ENCODE assay signal across 26 mouse cellular contexts in genomic region chr10:116440946-116441345, GRCm38 (mm10). TPM values are rescaled to one million over a fixed set of nuclear protein-coding genes. Genes with fewer than 3 reads are reported as not detected.
DNase-seq lines count a peak whose midpoint lies in the region; ATAC-seq and TF ChIP-seq lines count a peak whose summit lies in the region.
"Had no signal": no experiment of that assay in that cellular context is flagged by ENCODE, and none has a peak within 500 bp of the region (broad histone marks: within the 10 kb centered on the region; RNA-seq: fewer than 3 reads in every experiment).

No protein-coding gene starts in this region.

- no peak overlapping the region for H3K4me3 ChIP-seq in heart, embryonic 10.5 days
- no peak overlapping the region for H3K4me3 ChIP-seq in hindbrain, embryonic 16.5 days (ENCODE audit: low read length)
- no peak overlapping the region for H3K4me3 ChIP-seq in hindbrain, embryonic 13.5 days
- no peak overlapping the region for H3K4me3 ChIP-seq in embryonic facial prominence, embryonic 15.5 days (replicated peaks)
- H3K4me3 ChIP-seq in limb, embryonic 14.5 days (replicated peaks; ENCODE audit: low read length): no peak overlapping the region
- H3K4me3 ChIP-seq in forebrain, embryonic 13.5 days: no peak overlapping the region
- H3K4me3 ChIP-seq: embryonic facial prominence, embryonic 12.5 days; forebrain, embryonic 10.5 days; heart, adult 2 months; hindbrain, embryonic 15.5 days; intestine, embryonic 15.5 days had no signal

- 0 out of 2 replicates have a peak, but pooled peaks have one; percentile 30 for ATAC-seq in hindbrain, embryonic 16.5 days
- ATAC-seq in hindbrain, embryonic 13.5 days (ENCODE audit: low FRiP score): no peak
- ATAC-seq in embryonic facial prominence, embryonic 15.5 days (ENCODE audit: insufficient number of reproducible peaks, low FRiP score, low TSS enrichment, low read depth): 0 out of 2 replicates have a peak, but pooled peaks have one; percentile 65
- no peak for ATAC-seq in limb, embryonic 14.5 days (ENCODE audit: low FRiP score, low read depth)
- ATAC-seq in forebrain, embryonic 13.5 days: no peak
- ATAC-seq: activated CD4-positive, CD25-positive, alpha-beta regulatory T cell, adult 4 months; forebrain, embryonic 14.5 days; forebrain, postnatal 0 days; intestine, embryonic 15.5 days had no signal

- peak; percentile 52 for DNase-seq in heart, embryonic 10.5 days (ENCODE audit: low spot score)
- DNase-seq in heart, adult 18-20 months: no peak
- DNase-seq in limb, embryonic 14.5 days (ENCODE audit: low spot score): no peak
- DNase-seq: adrenal gland, adult 8-10 months; adrenal gland, postnatal 25 days; cerebellum, adult 11-12 months; cerebellum, adult 8-10 months; cerebellum, postnatal 14 days; forebrain, postnatal 0 days; gastrocnemius, adult 2 months; gastrocnemius, postnatal 14 days; heart, adult 2 months; heart, postnatal 4 days; kidney, adult 11 months; kidney, adult 8-10 months had no signal

- H3K27me3 ChIP-seq in heart, embryonic 10.5 days (ENCODE audit: insufficient read depth, poor library complexity, severe bottlenecking): no peaks in the 10 kb centered on the region
- no peaks in the 10 kb centered on the region for H3K27me3 ChIP-seq in hindbrain, embryonic 16.5 days (replicated peaks; ENCODE audit: control insufficient read depth, insufficient read depth, low read length)
- H3K27me3 ChIP-seq in hindbrain, embryonic 13.5 days: no peaks in the 10 kb centered on the region
- no peaks in the 10 kb centered on the region for H3K27me3 ChIP-seq in embryonic facial prominence, embryonic 15.5 days
- no peaks in the 10 kb centered on the region for H3K27me3 ChIP-seq in limb, embryonic 14.5 days (ENCODE audit: control insufficient read depth, insufficient read depth, low read length)
- H3K27me3 ChIP-seq in forebrain, embryonic 13.5 days: no peaks in the 10 kb centered on the region
- H3K27me3 ChIP-seq: embryonic facial prominence, embryonic 12.5 days; heart, embryonic 13.5 days; hindbrain, embryonic 15.5 days; intestine, embryonic 15.5 days had no signal

- no peak overlapping the region for H3K4me2 ChIP-seq in hindbrain, embryonic 16.5 days (ENCODE audit: low read length)
- H3K4me2 ChIP-seq in hindbrain, embryonic 13.5 days: no peak overlapping the region
- no peak overlapping the region for H3K4me2 ChIP-seq in embryonic facial prominence, embryonic 15.5 days (replicated peaks)
- peak overlapping the region; percentile 36 for H3K4me2 ChIP-seq in limb, embryonic 14.5 days (replicated peaks; ENCODE audit: low read depth, low read length, severe bottlenecking)
- no peak overlapping the region for H3K4me2 ChIP-seq in forebrain, embryonic 13.5 days
- H3K4me2 ChIP-seq: embryonic facial prominence, embryonic 12.5 days; hindbrain, embryonic 15.5 days; intestine, embryonic 15.5 days had no signal

- no peak overlapping the region for H3K27ac ChIP-seq in heart, embryonic 10.5 days
- H3K27ac ChIP-seq in hindbrain, embryonic 16.5 days (ENCODE audit: low read depth, low read length): no peak overlapping the region
- no peak overlapping the region for H3K27ac ChIP-seq in hindbrain, embryonic 13.5 days
- no peak overlapping the region for H3K27ac ChIP-seq in embryonic facial prominence, embryonic 15.5 days (replicated peaks)
- H3K27ac ChIP-seq in limb, embryonic 14.5 days (replicated peaks; ENCODE audit: low read depth, low read length): no peak overlapping the region
- no peak overlapping the region for H3K27ac ChIP-seq in forebrain, embryonic 13.5 days
- H3K27ac ChIP-seq: embryonic facial prominence, embryonic 12.5 days; forebrain, embryonic 10.5 days; gastrocnemius, adult 2 months; heart, adult 2 months; heart, embryonic 13.5 days; hindbrain, embryonic 15.5 days; intestine, embryonic 15.5 days had no signal

- peaks cover 9% of the 10 kb centered on the region for H3K9me3 ChIP-seq in heart, embryonic 10.5 days
- H3K9me3 ChIP-seq in hindbrain, embryonic 16.5 days (ENCODE audit: control insufficient read depth, low read length): peaks cover 6% of the 10 kb centered on the region
- peaks cover 8% of the 10 kb centered on the region; the same call in 1 of the 2 replicates for H3K9me3 ChIP-seq in hindbrain, embryonic 13.5 days
- H3K9me3 ChIP-seq in embryonic facial prominence, embryonic 15.5 days (replicated peaks): 0 out of 2 replicates have a peak, but pooled peaks cover 8% of the 10 kb centered on the region
- H3K9me3 ChIP-seq in limb, embryonic 14.5 days (ENCODE audit: control insufficient read depth, low read length): peaks cover 7% of the 10 kb centered on the region; the same call in 1 of the 2 replicates
- H3K9me3 ChIP-seq in forebrain, embryonic 13.5 days (replicated peaks): peaks cover 16% of the 10 kb centered on the region
- H3K9me3 ChIP-seq: embryonic facial prominence, embryonic 12.5 days; hindbrain, embryonic 15.5 days; intestine, embryonic 15.5 days had no signal

- H3K4me1 ChIP-seq in heart, embryonic 10.5 days: peaks cover 11% of the 10 kb centered on the region; the same call in 1 of the 2 replicates
- no peaks in the 10 kb centered on the region for H3K4me1 ChIP-seq in hindbrain, embryonic 16.5 days (ENCODE audit: control insufficient read depth, insufficient read depth, low read depth, low read length)
- no peaks in the 10 kb centered on the region for H3K4me1 ChIP-seq in hindbrain, embryonic 13.5 days (replicated peaks)
- H3K4me1 ChIP-seq in embryonic facial prominence, embryonic 15.5 days: no peaks in the 10 kb centered on the region
- 0 out of 2 replicates have a peak, but pooled peaks cover 6% of the 10 kb centered on the region for H3K4me1 ChIP-seq in limb, embryonic 14.5 days (ENCODE audit: control insufficient read depth, insufficient read depth, low read length)
- H3K4me1 ChIP-seq in forebrain, embryonic 13.5 days: no peaks in the 10 kb centered on the region
- H3K4me1 ChIP-seq: embryonic facial prominence, embryonic 12.5 days; forebrain, embryonic 10.5 days; hindbrain, embryonic 15.5 days; intestine, embryonic 15.5 days had no signal

- TF ChIP-seq POLR2A in limb, embryonic 14.5 days (IDR thresholded peaks at IDR 0.05; ENCODE audit: borderline replicate concordance, extremely low read depth, insufficient read depth, insufficient read length): no peak

- H3K9ac ChIP-seq in hindbrain, embryonic 16.5 days (ENCODE audit: low read depth, low read length): no peak overlapping the region
- no peak overlapping the region for H3K9ac ChIP-seq in hindbrain, embryonic 13.5 days
- H3K9ac ChIP-seq in embryonic facial prominence, embryonic 15.5 days: no peak overlapping the region
- H3K9ac ChIP-seq in limb, embryonic 14.5 days (ENCODE audit: low read depth, low read length, severe bottlenecking): no peak overlapping the region
- H3K9ac ChIP-seq in forebrain, embryonic 13.5 days: no peak overlapping the region
- H3K9ac ChIP-seq: embryonic facial prominence, embryonic 12.5 days; forebrain, postnatal 0 days; heart, embryonic 13.5 days; hindbrain, embryonic 15.5 days; intestine, embryonic 15.5 days had no signal

- peaks cover 6% of the 10 kb centered on the region; the same call in 1 of the 2 replicates for H3K36me3 ChIP-seq in heart, embryonic 10.5 days
- H3K36me3 ChIP-seq in hindbrain, embryonic 16.5 days (ENCODE audit: control insufficient read depth, insufficient read depth, low read length): peaks cover 8% of the 10 kb centered on the region
- H3K36me3 ChIP-seq in hindbrain, embryonic 13.5 days: peaks cover 29% of the 10 kb centered on the region
- 0 out of 2 replicates have a peak, but pooled peaks cover 13% of the 10 kb centered on the region for H3K36me3 ChIP-seq in embryonic facial prominence, embryonic 15.5 days
- peaks cover 10% of the 10 kb centered on the region for H3K36me3 ChIP-seq in limb, embryonic 14.5 days (ENCODE audit: control insufficient read depth, insufficient read depth, low read length)
- H3K36me3 ChIP-seq in forebrain, embryonic 13.5 days (ENCODE audit: poor library complexity, severe bottlenecking): peaks cover 10% of the 10 kb centered on the region
- H3K36me3 ChIP-seq: intestine, embryonic 15.5 days had no signal

- WGBS in heart, embryonic 10.5 days: 94% methylated on average over 7 of the region's 7 CpGs
- WGBS in hindbrain, embryonic 16.5 days: 94% methylated on average over 7 of the region's 7 CpGs
- WGBS in hindbrain, embryonic 13.5 days: 94% methylated on average over 7 of the region's 7 CpGs
- WGBS in embryonic facial prominence, embryonic 15.5 days: 89% methylated on average over 7 of the region's 7 CpGs
- WGBS in limb, embryonic 14.5 days: 96% methylated on average over 7 of the region's 7 CpGs
- 96% methylated on average over 7 of the region's 7 CpGs for WGBS in forebrain, embryonic 13.5 days

RNA-seq across cellular contexts. Expression of gene Kcnmb4, which starts 32.7 kb away (rescaled TPM):
- polyA plus RNA-seq in heart, embryonic 10.5 days (2016; fragmentation: Nextera tagmentation; extraction: Ambion mirVana): 5.0 and 8.0 TPM in 2 replicates
- under 1 TPM; 0.32 to 0.64 TPM for total RNA-seq in heart, adult 18-20 months (2021)
- polyA plus RNA-seq in hindbrain, embryonic 16.5 days (2015; fragmentation: Nextera tagmentation; extraction: Ambion mirVana): 28.3 and 30.9 TPM in 2 replicates
- 23.1 and 27.5 TPM in 2 replicates for polyA plus RNA-seq in hindbrain, embryonic 13.5 days (2015; fragmentation: Nextera tagmentation; extraction: Ambion mirVana)
- 9.8 and 11.4 TPM in 2 replicates for polyA plus RNA-seq in embryonic facial prominence, embryonic 15.5 days (2015; fragmentation: Nextera tagmentation; extraction: Ambion mirVana)
- polyA plus RNA-seq in limb, embryonic 14.5 days (2012; rRNA removed): 31.8 and 41.7 TPM in 2 replicates
- 13.7 and 15.9 TPM in 2 replicates for polyA plus RNA-seq in limb, embryonic 14.5 days (2014; fragmentation: Nextera tagmentation; extraction: Ambion mirVana)
- polyA plus RNA-seq in forebrain, embryonic 13.5 days (2015; fragmentation: Nextera tagmentation; extraction: Ambion mirVana): 10.8 and 10.9 TPM in 2 replicates

Comparison
In these comparisons a context has a peak if more than half of its experiments do, and no peak if none do; other contexts are left out.
1. ATAC-seq: peak in hindbrain, embryonic 16.5 days (single experiment) and embryonic facial prominence, embryonic 15.5 days (single experiment); none in hindbrain, embryonic 13.5 days (single experiment), limb, embryonic 14.5 days (single experiment) and forebrain, embryonic 13.5 days (single experiment).